Mouse (Mus musculus): ENCODE measurements at regions not wholly inside any gene's neighbourhood (a gene's known extent, or its start where the extent isn't known, plus 50 kb on each side); places are given as distances from the start of the nearest gene placed in this dataset.

DNA sequence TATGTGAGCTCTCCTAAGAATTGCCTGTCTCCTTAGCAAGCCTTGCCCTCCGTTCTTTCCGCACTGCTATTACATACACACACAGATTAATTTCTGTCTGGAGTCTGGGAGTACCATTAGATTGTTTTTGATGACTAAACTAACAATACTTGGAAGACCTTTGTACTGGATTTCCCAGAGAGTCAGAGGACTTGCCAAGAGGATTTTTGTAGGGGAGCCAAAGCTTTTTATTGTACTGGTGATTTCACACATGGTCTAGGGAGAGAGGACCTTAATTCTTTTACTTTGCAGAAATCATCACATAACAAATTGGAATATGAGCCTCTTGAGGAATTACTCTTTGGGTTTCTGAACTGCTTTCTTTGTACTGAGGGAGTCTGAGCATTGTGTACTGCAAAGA, 1486.9 kb downstream of the Cdh11 start:
- TF ChIP-seq CTCF (IDR thresholded peaks at IDR 0.05; ENCODE audit: low read depth, low read length) (no peak), POLR2A (IDR thresholded peaks at IDR 0.05; ENCODE audit: extremely low read depth, insufficient read depth, low read length) (no peak)

Measured in liver, adult 2 months (tissue).